Mouse (Mus musculus) limb, embryonic 12.5 days (tissue): ENCODE measurements around the gene Ptpn3. TPM values are rescaled to one million over a fixed set of nuclear protein-coding genes. Genes with fewer than 3 reads are reported as not detected.

ENCODE experiments used
- ATAC-seq: fragments of 200-750 bp; cut with Nextera tagmentation; 2 replicates; pipeline ENCODE4 v1.8.0; 2017; ENCODE audit warnings: low read depth, moderate TSS enrichment; ENCODE audit not compliant: insufficient number of reproducible peaks, insufficient read depth, low FRiP score, low TSS enrichment
- H3K27ac ChIP-seq: fragments of 300-500 bp; sonication (generic); 2 replicates; pipeline ENCODE4 v1.5.1; 2016; ENCODE audit warnings: mild to moderate bottlenecking, moderate library complexity
- H3K27me3 ChIP-seq: fragments of 300-500 bp; sonication (generic); 2 replicates; pipeline ENCODE4 v1.6.1; 2016; ENCODE audit warnings: mild to moderate bottlenecking, moderate library complexity
- H3K36me3 ChIP-seq: fragments of 300-500 bp; sonication (generic); 2 replicates; pipeline ENCODE4 v1.6.1; 2016; ENCODE audit warnings: mild to moderate bottlenecking, moderate library complexity
- H3K4me1 ChIP-seq: fragments of 300-500 bp; sonication (generic); replicated peaks from 2 replicates; pipeline ENCODE4 v1.6.1; 2016
- H3K4me2 ChIP-seq: fragments of 300-500 bp; sonication (generic); 2 replicates; pipeline ENCODE4 v1.6.1; 2016; ENCODE audit warnings: mild to moderate bottlenecking, moderate library complexity
- H3K4me3 ChIP-seq: fragments of 300-500 bp; sonication (generic); replicated peaks from 2 replicates; pipeline ENCODE4 v1.5.1; 2016; ENCODE audit warnings: mild to moderate bottlenecking
- H3K9ac ChIP-seq: fragments of 300-500 bp; sonication (generic); replicated peaks from 2 replicates; pipeline ENCODE4 v1.6.1; 2016; ENCODE audit warnings: mild to moderate bottlenecking, moderate library complexity
- H3K9me3 ChIP-seq: fragments of 300-500 bp; sonication (generic); 2 replicates; pipeline ENCODE4 v1.6.1; 2016; ENCODE audit warnings: mild to moderate bottlenecking, moderate library complexity
- WGBS: fragments of 180-500 bp; shearing (Covaris S2); methylation state at CpG from one replicate; pipeline ENCODE4 v1.1.7; 2016; 5-methylcytosine and 5-hydroxymethylcytosine counted together
- polyA plus RNA-seq: library from polyadenylated mRNA; unstranded; fragments of >200 nt; fragmentation: Nextera tagmentation; extraction: Ambion mirVana; gene quantifications from 2 replicates; pipeline ENCODE4 v1.2.1, GENCODE M21; 2016

Gene Ptpn3
- 1.8 and 2.9 TPM in 2 replicates for polyA plus RNA-seq

DNA sequence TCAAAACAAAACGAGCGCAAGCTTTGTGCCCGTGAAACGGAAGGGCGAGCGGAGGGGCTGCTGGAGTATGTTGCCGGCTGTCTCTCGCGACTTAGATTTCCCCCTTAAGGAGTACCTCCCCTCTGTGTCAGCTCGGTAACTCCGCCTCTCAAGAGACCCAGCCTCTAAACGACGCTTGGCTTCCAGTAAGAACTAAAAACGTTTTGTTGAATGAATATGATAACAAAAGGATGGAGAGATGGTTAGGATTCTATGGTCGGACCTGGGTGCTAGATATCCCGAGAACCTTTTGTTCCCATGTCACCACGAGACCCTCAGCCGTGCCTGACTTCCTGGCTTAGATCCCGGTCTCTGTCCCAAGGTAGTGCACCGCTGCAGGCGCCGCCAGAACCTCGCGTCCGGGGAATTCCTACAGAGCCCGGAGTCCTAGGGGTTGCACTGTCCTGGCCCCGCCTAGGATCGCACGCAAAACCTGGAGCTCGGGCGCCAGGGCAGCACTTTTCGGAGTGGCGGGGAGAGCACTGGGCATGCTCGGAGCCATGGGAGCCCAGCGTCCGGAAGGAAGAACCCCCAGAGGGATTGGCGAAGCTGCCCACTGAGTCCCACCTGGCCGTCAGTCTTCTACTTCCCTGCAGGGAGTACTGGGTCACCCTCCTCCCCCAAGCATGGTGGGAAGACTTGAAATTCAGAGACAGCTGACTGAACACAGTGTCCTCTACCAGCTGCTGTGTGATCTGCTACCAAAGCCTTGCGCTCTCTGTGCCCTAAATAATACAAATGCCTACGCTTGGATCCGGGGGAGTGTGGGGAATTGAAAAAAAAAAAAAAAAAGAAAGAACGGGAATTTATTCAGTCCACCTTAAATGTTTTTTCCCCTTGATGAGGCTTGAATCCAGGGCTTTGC lies at the start of gene Ptpn3:
Gene Ptpn3, minus strand, starts transcription at position 428 of the 904 bp plus-strand sequence.
- Histone ChIP-seq H3K4me3 (peak within 1 kb of the TSS; percentile 82), H3K9me3 (no peaks in the 10 kb centered on the region), H3K27me3 (peaks cover 54% of the 10 kb centered on the region), H3K36me3 (no peaks in the 10 kb centered on the region), H3K27ac (peak within 1 kb of the TSS; percentile 50; the same call in 1 of the 2 replicates), H3K9ac (peak within 1 kb of the TSS; percentile 54), H3K4me1 (peaks cover 29% of the 10 kb centered on the region), H3K4me2 (peak within 1 kb of the TSS; percentile 98)
- peak; percentile 75 for ATAC-seq
- WGBS = under 1% methylated on average over 42 of the region's 42 CpGs

GRCm38 (mm10) chr4:57350541-57350940 lies 48.9 kb upstream of the Ptpn3 start:
- no peak for ATAC-seq
- H3K9ac ChIP-seq = no peak overlapping the region
- H3K4me2 ChIP-seq = no peak overlapping the region
- 94% methylated on average over 2 of the region's 2 CpGs for WGBS
- no peaks in the 10 kb centered on the region for H3K27me3 ChIP-seq
- no peaks in the 10 kb centered on the region for H3K4me1 ChIP-seq
- no peaks in the 10 kb centered on the region for H3K36me3 ChIP-seq
- H3K9me3 ChIP-seq = no peaks in the 10 kb centered on the region
- no peak overlapping the region for H3K27ac ChIP-seq
- H3K4me3 ChIP-seq = no peak overlapping the region

DNA sequence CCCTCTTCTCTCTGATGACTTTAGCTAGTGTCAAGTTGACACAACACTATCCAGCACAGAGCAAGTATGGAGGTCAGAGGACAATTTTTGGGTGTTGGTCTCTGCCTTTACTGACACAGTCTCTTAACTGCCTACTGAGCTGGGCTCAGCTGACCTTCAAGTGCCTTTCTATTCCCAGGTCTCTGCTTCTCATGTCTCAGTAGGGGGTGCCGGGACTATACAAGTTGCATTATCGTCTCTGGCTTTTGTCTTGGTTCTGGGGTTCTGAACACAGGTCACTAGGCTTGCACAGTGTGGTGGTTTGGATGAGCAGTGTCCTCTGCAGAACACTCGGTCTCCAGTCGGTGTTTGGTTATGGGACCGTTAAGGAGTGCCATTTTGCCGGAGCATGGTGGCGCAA lies 42.4 kb upstream of the Ptpn3 start:
- H3K27me3 ChIP-seq = no peaks in the 10 kb centered on the region
- no peak overlapping the region for H3K4me2 ChIP-seq
- H3K9ac ChIP-seq = no peak overlapping the region
- no peaks in the 10 kb centered on the region for H3K36me3 ChIP-seq
- no peak overlapping the region for H3K27ac ChIP-seq
- WGBS = 93% methylated on average over 7 of the region's 7 CpGs
- ATAC-seq = no peak
- H3K4me1 ChIP-seq = no peaks in the 10 kb centered on the region
- H3K9me3 ChIP-seq = no peaks in the 10 kb centered on the region
- H3K4me3 ChIP-seq = no peak overlapping the region

DNA sequence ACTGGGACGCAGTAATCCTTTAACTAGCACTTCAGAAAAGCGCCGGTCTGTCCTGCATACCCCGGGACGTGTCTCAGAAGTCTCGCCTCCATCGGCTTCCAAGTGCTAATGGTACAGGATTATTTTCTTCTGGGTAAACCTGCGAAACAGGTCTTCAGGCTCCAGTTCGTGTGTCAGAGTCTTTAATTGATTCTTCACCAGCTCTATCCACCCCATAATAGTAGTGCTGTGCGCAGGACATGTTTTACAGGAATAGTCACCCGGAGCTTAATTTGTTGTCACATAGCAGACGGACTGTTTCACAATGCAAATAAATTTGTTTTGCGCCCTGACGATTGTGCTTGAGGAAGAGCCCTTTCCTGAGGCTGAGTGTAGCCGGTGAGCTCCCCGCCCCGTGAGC lies 37.3 kb upstream of the Ptpn3 start:
- Histone ChIP-seq H3K4me3 (no peak overlapping the region), H3K27ac (no peak overlapping the region; the same call in 1 of the 2 replicates), H3K9me3 (no peaks in the 10 kb centered on the region), H3K9ac (no peak overlapping the region), H3K4me1 (no peaks in the 10 kb centered on the region), H3K36me3 (no peaks in the 10 kb centered on the region), H3K27me3 (no peaks in the 10 kb centered on the region), H3K4me2 (no peak overlapping the region)
- WGBS = 75% methylated on average over 17 of the region's 17 CpGs
- ATAC-seq = no peak

GRCm38 (mm10) chr4:57338061-57338460 lies 36.4 kb upstream of the Ptpn3 start:
- WGBS = 80% methylated on average over 9 of the region's 9 CpGs
- Histone ChIP-seq H3K4me3 (no peak overlapping the region), H3K9ac (no peak overlapping the region), H3K4me2 (no peak overlapping the region), H3K4me1 (no peaks in the 10 kb centered on the region), H3K36me3 (no peaks in the 10 kb centered on the region), H3K27me3 (no peaks in the 10 kb centered on the region), H3K9me3 (no peaks in the 10 kb centered on the region), H3K27ac (peak overlapping the region; percentile 56; the same call in 1 of the 2 replicates)
- no peak for ATAC-seq

DNA sequence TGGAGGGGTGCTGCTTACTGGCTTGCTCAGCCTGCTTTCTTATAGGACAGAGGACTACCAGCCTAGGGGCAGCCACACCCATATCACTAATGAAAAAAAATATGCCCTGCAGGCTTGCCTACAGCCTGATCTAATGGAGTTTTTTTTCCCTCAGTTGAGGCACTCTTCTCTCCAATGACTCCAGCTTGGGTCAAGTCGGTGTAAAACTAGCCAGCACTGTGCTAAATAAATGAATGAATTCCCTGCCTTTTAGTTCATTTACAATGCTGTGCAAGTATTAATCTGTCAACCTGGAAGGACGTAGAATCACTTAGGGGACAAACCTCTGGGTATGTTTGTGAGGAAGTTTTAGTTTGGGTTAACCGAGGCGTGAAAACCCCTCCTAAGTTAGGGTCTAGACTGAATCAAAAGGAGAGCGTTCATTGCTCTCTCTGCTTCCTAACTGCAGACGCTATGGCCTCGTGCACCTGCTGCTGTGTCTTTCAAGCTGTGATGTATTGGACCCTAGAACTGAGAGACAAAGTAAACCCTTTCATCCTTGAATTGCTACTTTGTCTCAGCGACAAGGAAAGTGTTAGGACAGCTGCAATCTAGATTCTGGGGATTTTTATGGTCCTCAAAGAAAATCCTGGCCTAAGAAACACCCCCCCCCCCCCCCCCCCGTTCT lies 33.5 kb upstream of the Ptpn3 start:
- H3K4me3 ChIP-seq = no peak overlapping the region
- no peaks in the 10 kb centered on the region for H3K9me3 ChIP-seq
- H3K27me3 ChIP-seq = no peaks in the 10 kb centered on the region
- H3K9ac ChIP-seq = no peak overlapping the region
- 52% methylated on average over 9 of the region's 9 CpGs for WGBS
- no peak overlapping the region for H3K27ac ChIP-seq
- no peak overlapping the region for H3K4me2 ChIP-seq
- H3K4me1 ChIP-seq = no peaks in the 10 kb centered on the region
- ATAC-seq = no peak
- no peaks in the 10 kb centered on the region for H3K36me3 ChIP-seq

DNA sequence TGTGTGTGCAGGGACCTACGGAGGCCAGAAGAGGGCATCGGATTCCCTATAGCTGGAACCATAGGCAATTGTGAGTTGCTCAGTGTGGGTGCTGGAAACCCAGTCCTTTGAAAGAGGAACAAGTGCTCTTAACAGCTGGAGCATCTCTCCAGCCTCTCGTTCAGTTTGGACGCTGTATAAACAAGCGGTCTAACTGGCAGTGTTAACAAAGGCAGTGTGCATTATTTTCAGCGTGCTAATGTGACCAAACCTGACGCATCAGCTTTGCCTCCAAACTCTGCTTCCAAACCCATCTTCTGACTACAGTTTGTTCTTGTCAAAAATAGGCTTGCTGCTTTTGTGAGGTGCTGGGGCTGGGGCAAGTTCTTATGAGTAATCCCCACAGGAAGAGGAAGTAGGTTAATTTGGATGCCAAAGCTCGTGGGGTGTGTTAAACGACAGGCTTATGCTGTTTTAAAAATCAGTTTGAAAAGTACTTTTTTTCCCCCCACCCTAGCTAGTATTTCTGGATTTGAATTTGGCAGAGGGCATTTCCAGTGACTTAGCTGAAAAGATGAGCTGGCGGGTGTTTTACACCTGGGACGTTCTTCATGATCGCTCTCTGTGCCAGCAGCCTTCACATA lies 32.4 kb upstream of the Ptpn3 start:
- Histone ChIP-seq H3K4me1 (no peaks in the 10 kb centered on the region), H3K4me2 (no peak overlapping the region), H3K9me3 (no peaks in the 10 kb centered on the region), H3K27ac (no peak overlapping the region), H3K4me3 (no peak overlapping the region), H3K9ac (no peak overlapping the region), H3K36me3 (no peaks in the 10 kb centered on the region), H3K27me3 (no peaks in the 10 kb centered on the region)
- WGBS = 90% methylated on average over 12 of the region's 12 CpGs
- no peak for ATAC-seq

DNA sequence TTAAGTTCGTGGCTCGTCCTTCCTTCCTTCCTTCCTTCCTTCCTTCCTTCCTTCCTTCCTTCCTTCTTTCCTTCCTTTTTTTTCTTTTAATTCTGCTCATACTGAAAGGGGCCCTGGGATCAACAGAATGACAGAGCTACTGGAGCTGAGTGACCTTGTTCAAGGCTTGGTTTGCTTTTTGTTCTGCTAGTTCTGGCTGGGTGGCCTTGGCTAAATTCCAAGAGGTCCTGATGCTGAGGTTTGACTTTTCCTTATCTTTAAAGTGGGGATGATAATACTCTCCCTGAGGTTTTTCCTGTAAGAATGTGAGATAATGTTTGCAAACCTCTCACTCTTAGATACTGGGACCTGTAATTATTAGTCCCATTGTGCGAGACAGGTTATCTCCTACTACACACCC lies 30.9 kb upstream of the Ptpn3 start:
- no peak overlapping the region for H3K27ac ChIP-seq
- WGBS = 94% methylated on average over 3 of the region's 3 CpGs
- ATAC-seq = no peak

GRCm38 (mm10) chr4:57320606-57321327 lies 19.1 kb upstream of the Ptpn3 start:
- 40% methylated on average over 23 of the region's 23 CpGs for WGBS
- H3K4me3 ChIP-seq = no peak overlapping the region
- peaks cover 7% of the 10 kb centered on the region; the same call in 1 of the 2 replicates for H3K27me3 ChIP-seq
- H3K36me3 ChIP-seq = no peaks in the 10 kb centered on the region
- ATAC-seq = no peak
- H3K4me2 ChIP-seq = no peak overlapping the region
- H3K9ac ChIP-seq = no peak overlapping the region
- no peaks in the 10 kb centered on the region for H3K9me3 ChIP-seq
- no peak overlapping the region for H3K27ac ChIP-seq
- H3K4me1 ChIP-seq = no peaks in the 10 kb centered on the region; the same call in none of the 2 replicates

More for the DNA sequence above, 30.9 kb upstream of the Ptpn3 start:
- no peaks in the 10 kb centered on the region for H3K27me3 ChIP-seq
- no peak overlapping the region for H3K9ac ChIP-seq
- no peak overlapping the region for H3K4me2 ChIP-seq
- H3K36me3 ChIP-seq = no peaks in the 10 kb centered on the region
- H3K4me3 ChIP-seq = no peak overlapping the region
- H3K4me1 ChIP-seq = no peaks in the 10 kb centered on the region
- no peaks in the 10 kb centered on the region for H3K9me3 ChIP-seq

DNA sequence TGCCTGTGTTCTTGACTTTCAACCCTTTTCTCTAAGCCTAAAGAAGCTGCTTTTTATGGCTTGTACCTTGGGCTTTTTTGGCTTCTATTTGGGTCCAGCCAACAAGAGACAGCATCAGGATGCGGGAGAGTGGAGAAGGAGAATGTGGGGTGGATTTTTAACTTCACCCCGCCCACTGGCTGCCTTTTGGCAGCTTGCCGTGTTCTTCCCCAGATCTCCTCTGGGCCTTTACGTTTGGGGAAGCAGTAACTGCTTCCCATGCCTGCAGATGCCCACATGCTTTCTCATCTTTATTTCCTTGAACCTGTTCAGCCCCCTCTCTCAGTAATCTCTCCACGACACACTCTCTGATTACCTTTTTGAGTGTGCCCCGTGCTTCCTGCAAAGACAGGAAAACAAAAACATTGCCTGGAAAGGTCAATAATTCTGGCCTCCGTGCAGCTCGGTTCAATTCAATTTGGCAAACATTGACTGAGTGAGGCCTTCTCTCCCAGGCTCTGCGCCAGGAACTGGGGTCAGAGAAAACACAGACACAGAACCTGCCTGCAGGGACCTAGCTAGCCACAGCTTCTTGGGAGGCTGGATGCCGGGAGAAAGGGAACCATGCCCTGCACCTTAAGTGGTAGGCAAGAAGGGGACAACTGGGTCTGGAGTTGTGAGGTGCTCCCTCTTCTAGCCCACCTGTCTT lies 17.0 kb upstream of the Ptpn3 start:
- H3K9ac ChIP-seq = no peak overlapping the region
- WGBS = 61% methylated on average over 10 of the region's 10 CpGs
- no peak overlapping the region for H3K4me3 ChIP-seq
- ATAC-seq = no peak
- H3K4me1 ChIP-seq = no peaks in the 10 kb centered on the region; the same call in none of the 2 replicates
- H3K27ac ChIP-seq = no peak overlapping the region
- no peaks in the 10 kb centered on the region for H3K36me3 ChIP-seq
- H3K9me3 ChIP-seq = no peaks in the 10 kb centered on the region
- H3K4me2 ChIP-seq = no peak overlapping the region
- H3K27me3 ChIP-seq = peaks cover 7% of the 10 kb centered on the region; the same call in 1 of the 2 replicates
